In the genomic region with DNA sequence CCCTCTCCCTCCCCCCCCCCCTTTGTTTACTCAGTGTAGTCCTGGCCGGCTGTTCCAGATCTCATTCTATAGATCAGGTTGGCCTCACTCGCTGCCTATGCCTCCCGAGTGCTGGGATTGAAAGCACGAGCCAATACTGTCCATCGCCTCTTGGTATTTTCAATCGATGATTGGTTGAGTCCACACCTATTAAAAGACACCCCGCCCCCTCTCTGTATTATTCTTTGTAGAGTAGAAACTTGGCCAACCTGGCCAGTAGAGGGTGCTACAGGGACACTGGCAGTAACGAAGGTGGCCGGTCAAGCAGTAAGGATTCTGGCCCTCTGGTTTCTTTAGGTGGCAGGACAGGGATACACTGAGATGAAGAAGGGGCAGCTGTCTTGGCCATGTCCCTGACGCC, we compare ENCODE assay signal across 7 mouse cellular contexts. TPM values are rescaled to one million over a fixed set of nuclear protein-coding genes. Genes with fewer than 3 reads are reported as not detected.
DNase-seq lines count a peak whose midpoint lies in the region; ATAC-seq and TF ChIP-seq lines count a peak whose summit lies in the region.

No protein-coding gene starts in this region.

- no peak overlapping the region for H3K27ac ChIP-seq in CH12.LX (ENCODE audit: insufficient read depth, low read depth)
- no peak overlapping the region for H3K27ac ChIP-seq in heart, postnatal 0 days (ENCODE audit: low read depth)
- no peak overlapping the region for H3K27ac ChIP-seq in spleen, adult 2 months (ENCODE audit: insufficient read depth, low read length)

- H3K79me2 ChIP-seq in CH12.LX (replicated peaks; ENCODE audit: control insufficient read depth, extremely low read depth, insufficient read depth, poor library complexity, severe bottlenecking), result no peaks in the 10 kb centered on the region

- no peak for TF ChIP-seq POLR2A in CH12.LX (IDR thresholded peaks at IDR 0.05; ENCODE audit: low read depth, low read length)
- TF ChIP-seq POLR2A in spleen, adult 2 months (IDR thresholded peaks at IDR 0.05; ENCODE audit: low read depth, low read length), result no peak

- ATAC-seq in heart, postnatal 0 days (ENCODE audit: insufficient read depth, low read depth), result no peak

- in situ Hi-C loops in CH12.LX (cut with MboI; ENCODE audit: low pct_ligation_motif_present, low pct_unique_long_range_greater_than_20kb, low sequenced_read_pairs), result no loop called here

- H3K27me3 ChIP-seq in CH12.LX (replicated peaks), result peaks cover 13% of the 10 kb centered on the region
- no peaks in the 10 kb centered on the region for H3K27me3 ChIP-seq in heart, postnatal 0 days (ENCODE audit: control insufficient read depth, insufficient read depth, low read length)
- H3K27me3 ChIP-seq in spleen, adult 2 months (ENCODE audit: control insufficient read depth, insufficient read depth, low read length), result peaks cover 1% of the 10 kb centered on the region; the same call in 1 of the 2 replicates

- 2% methylated on average over 10 of the region's 10 CpGs for WGBS in heart, postnatal 0 days
- WGBS in spleen, adult 2 months, result 12% methylated on average over 10 of the region's 10 CpGs

- no peak overlapping the region for H3K4me3 ChIP-seq in CH12.LX (replicated peaks in 1 of 3; ENCODE audit: low read depth in 2 of 3, low read length in 2 of 3, poor library complexity in 1 of 3)
- no peak overlapping the region for H3K4me3 ChIP-seq in heart, postnatal 0 days (ENCODE audit: low read depth, low read length)
- no peak overlapping the region for H3K4me3 ChIP-seq in spleen, adult 2 months (ENCODE audit: extremely low read depth, insufficient read depth, insufficient read length)

- TF ChIP-seq RAD21 in CH12.LX (IDR thresholded peaks at IDR 0.05; ENCODE audit: low read depth, low read length), result peak; percentile 71

- H3K36me3 ChIP-seq in CH12.LX (replicated peaks in 1 of 2; ENCODE audit: control insufficient read depth in 1 of 2, insufficient read depth in 1 of 2, low read length in 1 of 2), result no peaks in the 10 kb centered on the region
- no peaks in the 10 kb centered on the region for H3K36me3 ChIP-seq in heart, postnatal 0 days (replicated peaks; ENCODE audit: control insufficient read depth, insufficient read depth, low read length)
- no peaks in the 10 kb centered on the region for H3K36me3 ChIP-seq in spleen, adult 2 months (ENCODE audit: control insufficient read depth, insufficient read depth, low read length)

- dilution Hi-C loops in CH12.LX (cut with MboI; ENCODE audit: extremely low pct_ligation_motif_present, extremely low pct_unique_long_range_greater_than_20kb, low sequenced_read_pairs), result no loop called here

- no peaks in the 10 kb centered on the region for H3K9me3 ChIP-seq in CH12.LX (replicated peaks; ENCODE audit: low read length)
- H3K9me3 ChIP-seq in heart, postnatal 0 days (replicated peaks; ENCODE audit: control insufficient read depth, low read length), result no peaks in the 10 kb centered on the region

- no peak for TF ChIP-seq EP300 in CH12.LX (IDR thresholded peaks at IDR 0.05; ENCODE audit: low read length)
- no peak for TF ChIP-seq EP300 in heart, postnatal 0 days (IDR thresholded peaks at IDR 0.05; ENCODE audit: low read depth)

- peak overlapping the region; percentile 37 for H3K4me2 ChIP-seq in CH12.LX (ENCODE audit: insufficient read depth, low read depth, poor library complexity, severe bottlenecking)
- H3K4me2 ChIP-seq in heart, postnatal 0 days (ENCODE audit: low read depth, low read length), result no peak overlapping the region

- peaks cover 2 to 15% of the 10 kb centered on the region in 2 experiments for H3K4me1 ChIP-seq in CH12.LX (ENCODE audit: control insufficient read depth in 1 of 2, insufficient read depth in 2 of 2)
- no peaks in the 10 kb centered on the region for H3K4me1 ChIP-seq in heart, postnatal 0 days (ENCODE audit: control insufficient read depth, insufficient read depth)
- no peaks in the 10 kb centered on the region for H3K4me1 ChIP-seq in spleen, adult 2 months (ENCODE audit: control insufficient read depth, insufficient read depth, insufficient read length)

- peak; percentile 60 for DNase-seq in CH12.LX (ENCODE audit: extremely low read depth)
- peak; percentile 96 for DNase-seq in ZHBTc4 (ENCODE audit: low read depth, low spot score)
- DNase-seq in embryo, embryonic 10 days (ENCODE audit: low spot score), result peak; percentile 81
- peak; percentile 25 for DNase-seq in heart, postnatal 0 days (ENCODE audit: low spot score)
- DNase-seq in kidney, postnatal 36 days, result peak; percentile 88 to 90
- peak; percentile 49 to 76 for DNase-seq in lung, postnatal 4 days
- DNase-seq in spleen, adult 2 months (ENCODE audit: low read depth in 1 of 2, low spot score in 2 of 2), result peak; percentile 17 to 44

- peak; percentile 24 to 88; a peak in 3 of 4 replicates for TF ChIP-seq CTCF in CH12.LX (conservative IDR thresholded peaks at IDR 0.05 in 1 of 2, IDR thresholded peaks at IDR 0.05 in 1 of 2; ENCODE audit: low read depth in 2 of 2, low read length in 2 of 2)
- TF ChIP-seq CTCF in heart, postnatal 0 days (IDR thresholded peaks at IDR 0.05; ENCODE audit: low read depth), result peak; percentile 64
- TF ChIP-seq CTCF in spleen, adult 2 months (IDR thresholded peaks at IDR 0.05; ENCODE audit: extremely low read depth, insufficient read depth, insufficient read length, insufficient replicate concordance), result peak; percentile 31; the same call in 1 of the 2 replicates

- H3K9ac ChIP-seq in CH12.LX (ENCODE audit: insufficient read depth, low read depth), result no peak overlapping the region
- no peak overlapping the region for H3K9ac ChIP-seq in heart, postnatal 0 days (replicated peaks; ENCODE audit: low read depth, low read length)

TF ChIP-seq in CH12.LX, 34 proteins besides CTCF, POLR2A, EP300 and RAD21:
- TF ChIP-seq SIN3A (IDR thresholded peaks at IDR 0.05; ENCODE audit: low read length), result 0 out of 2 replicates have a peak, but pooled peaks have one; percentile 22
- 0 out of 2 replicates have a peak, but pooled peaks have one; percentile 23 for TF ChIP-seq MEF2A (IDR thresholded peaks at IDR 0.05; ENCODE audit: borderline replicate concordance, low read depth, low read length)
- TF ChIP-seq TBP (conservative IDR thresholded peaks at IDR 0.05; ENCODE audit: low read depth, low read length), result no peak
- no peak for TF ChIP-seq ZNF384 (IDR thresholded peaks at IDR 0.05; ENCODE audit: low read depth, low read length)
- TF ChIP-seq SMC3 (IDR thresholded peaks at IDR 0.05; ENCODE audit: low read depth, low read length), result peak; percentile 64
- TF ChIP-seq IRF4 (IDR thresholded peaks at IDR 0.05; ENCODE audit: low read depth, low read length), result peak; percentile 10; the same call in 1 of the 2 replicates
- TF ChIP-seq MAZ (IDR thresholded peaks at IDR 0.05; ENCODE audit: low read depth, low read length), result 0 out of 2 replicates have a peak, but pooled peaks have one; percentile 53

RNA-seq across cellular contexts. Expression of gene Ifnl2, which starts 19.8 kb away (rescaled TPM):
- total RNA-seq in CH12.LX (2012; rRNA removed) (not detected in 2 replicates), CH12.LX (2014; rRNA removed) (not detected in 2 replicates)
- not detected in 2 replicates for polyA plus RNA-seq in CH12.LX (2012; ENCODE audit: insufficient read length, low read depth)
- total RNA-seq in heart, postnatal 0 days (2014; rRNA removed; ENCODE audit: low replicate concordance), result not detected in 2 replicates
- not detected in 2 replicates for polyA plus RNA-seq in heart, postnatal 0 days (2015; fragmentation: Nextera tagmentation; extraction: Ambion mirVana)
- polyA plus RNA-seq in spleen, adult 2 months (2012; rRNA removed), result not detected in 2 replicates

RNA-seq across cellular contexts. Expression of gene Ifnl3, which starts 32.2 kb away (rescaled TPM):
- total RNA-seq in CH12.LX (2012; rRNA removed) (not detected in 2 replicates), CH12.LX (2014; rRNA removed) (not detected in 2 replicates)
- polyA plus RNA-seq in CH12.LX (2012; ENCODE audit: insufficient read length, low read depth), result not detected in 2 replicates
- total RNA-seq in heart, postnatal 0 days (2014; rRNA removed; ENCODE audit: low replicate concordance), result not detected in 2 replicates
- not detected in 2 replicates for polyA plus RNA-seq in heart, postnatal 0 days (2015; fragmentation: Nextera tagmentation; extraction: Ambion mirVana)
- not detected in 2 replicates for polyA plus RNA-seq in spleen, adult 2 months (2012; rRNA removed)

RNA-seq across cellular contexts. Expression of gene Lrfn1, which starts 38.6 kb away (rescaled TPM):
- 1.9 and 2.7 TPM in 2 replicates for total RNA-seq in CH12.LX (2012; rRNA removed)
- total RNA-seq in CH12.LX (2014; rRNA removed), result 0.31 and 0.67 TPM in 2 replicates
- 0.99 and 1.00 TPM in 2 replicates for polyA plus RNA-seq in CH12.LX (2012; ENCODE audit: insufficient read length, low read depth)
- total RNA-seq in heart, postnatal 0 days (2014; rRNA removed; ENCODE audit: low replicate concordance), result 1.4 and 3.9 TPM in 2 replicates
- 0.31 and 0.55 TPM in 2 replicates for polyA plus RNA-seq in heart, postnatal 0 days (2015; fragmentation: Nextera tagmentation; extraction: Ambion mirVana)
- 2.7 and 3.3 TPM in 2 replicates for polyA plus RNA-seq in spleen, adult 2 months (2012; rRNA removed)

RNA-seq across cellular contexts. Expression of gene Sycn, which starts 50.3 kb away (rescaled TPM):
- total RNA-seq in CH12.LX (2012; rRNA removed), result not detected in 2 replicates
- not detected in 2 replicates for total RNA-seq in CH12.LX (2014; rRNA removed)
- polyA plus RNA-seq in CH12.LX (2012; ENCODE audit: insufficient read length, low read depth), result not detected in 2 replicates
- total RNA-seq in heart, postnatal 0 days (2014; rRNA removed; ENCODE audit: low replicate concordance), result not detected in 2 replicates
- not detected in 2 replicates for polyA plus RNA-seq in heart, postnatal 0 days (2015; fragmentation: Nextera tagmentation; extraction: Ambion mirVana)
- polyA plus RNA-seq in spleen, adult 2 months (2012; rRNA removed), result 3,549 and 8,446 TPM in 2 replicates

RNA-seq across cellular contexts. Expression of gene Gmfg, which starts 53.2 kb away (rescaled TPM):
- 64.3 and 87.9 TPM in 2 replicates for total RNA-seq in CH12.LX (2012; rRNA removed)
- 51.6 and 52.3 TPM in 2 replicates for total RNA-seq in CH12.LX (2014; rRNA removed)
- 45.1 and 45.9 TPM in 2 replicates for polyA plus RNA-seq in CH12.LX (2012; ENCODE audit: insufficient read length, low read depth)
- total RNA-seq in heart, postnatal 0 days (2014; rRNA removed; ENCODE audit: low replicate concordance), result 1.5 and 3.0 TPM in 2 replicates
- polyA plus RNA-seq in heart, postnatal 0 days (2015; fragmentation: Nextera tagmentation; extraction: Ambion mirVana), result 8.9 and 9.8 TPM in 2 replicates
- polyA plus RNA-seq in spleen, adult 2 months (2012; rRNA removed), result 43.1 and 46.2 TPM in 2 replicates

Comparison
In these comparisons a context has a peak if more than half of its experiments do, and no peak if none do; other contexts are left out.
1. DNase-seq: peak in every context shown above with its lines; median percentile 96 in ZHBTc4; 89 in kidney, postnatal 36 days; 81 in embryo, embryonic 10 days; 62 in lung, postnatal 4 days; 60 in CH12.LX; 30 in spleen, adult 2 months; 25 in heart, postnatal 0 days.